13 mouse cellular contexts compared by ENCODE assay signal in genomic region chr5:106785065-106785464, GRCm38 (mm10).
DNase-seq lines count a peak whose midpoint lies in the region; ATAC-seq and TF ChIP-seq lines count a peak whose summit lies in the region.
"Had no signal": no experiment of that assay in that cellular context is flagged by ENCODE, and none has a peak within 500 bp of the region (broad histone marks: within the 10 kb centered on the region; RNA-seq: fewer than 3 reads in every experiment).

No protein-coding gene starts in this region.

- 74% methylated on average over 2 of the region's 2 CpGs for WGBS in heart, embryonic 12.5 days
- WGBS in lung, embryonic 14.5 days = 72% methylated on average over 2 of the region's 2 CpGs
- WGBS in hindbrain, embryonic 13.5 days = 86% methylated on average over 2 of the region's 2 CpGs

- H3K9me3 ChIP-seq in heart, embryonic 12.5 days (replicated peaks) = no peaks in the 10 kb centered on the region
- H3K9me3 ChIP-seq in lung, embryonic 14.5 days (ENCODE audit: low read depth, low read length) = no peaks in the 10 kb centered on the region
- no peaks in the 10 kb centered on the region for H3K9me3 ChIP-seq in hindbrain, embryonic 13.5 days
- H3K9me3 ChIP-seq: kidney, embryonic 15.5 days had no signal

- no peak overlapping the region for H3K27ac ChIP-seq in heart, embryonic 12.5 days (ENCODE audit: poor library complexity, severe bottlenecking)
- no peak overlapping the region for H3K27ac ChIP-seq in lung, embryonic 14.5 days (ENCODE audit: low read depth)
- no peak overlapping the region for H3K27ac ChIP-seq in cortical plate, adult 2 months (ENCODE audit: insufficient read depth, low read length)
- no peak overlapping the region for H3K27ac ChIP-seq in hindbrain, embryonic 13.5 days
- H3K27ac ChIP-seq: hindbrain, embryonic 14.5 days; kidney, embryonic 15.5 days had no signal

- peaks cover 7% of the 10 kb centered on the region; the same call in 1 of the 2 replicates for H3K4me1 ChIP-seq in heart, embryonic 12.5 days (replicated peaks)
- peaks cover 6% of the 10 kb centered on the region; the same call in 1 of the 2 replicates for H3K4me1 ChIP-seq in lung, embryonic 14.5 days (ENCODE audit: insufficient read depth)
- H3K4me1 ChIP-seq in cortical plate, adult 2 months (ENCODE audit: control insufficient read depth, insufficient read depth, low read length) = peaks cover 1% of the 10 kb centered on the region; the same call in 1 of the 2 replicates
- H3K4me1 ChIP-seq in hindbrain, embryonic 13.5 days (replicated peaks) = peaks cover 6% of the 10 kb centered on the region

- no peaks in the 10 kb centered on the region for H3K27me3 ChIP-seq in heart, embryonic 12.5 days (replicated peaks)
- no peaks in the 10 kb centered on the region for H3K27me3 ChIP-seq in lung, embryonic 14.5 days (ENCODE audit: insufficient read depth, low read length)
- H3K27me3 ChIP-seq in hindbrain, embryonic 13.5 days = 0 out of 2 replicates have a peak, but pooled peaks cover 4% of the 10 kb centered on the region
- H3K27me3 ChIP-seq: kidney, embryonic 15.5 days had no signal

- TF ChIP-seq CTCF in lung, embryonic 14.5 days (IDR thresholded peaks at IDR 0.05; ENCODE audit: low read depth) = peak; percentile 34
- TF ChIP-seq CTCF in cortical plate, adult 2 months (IDR thresholded peaks at IDR 0.05; ENCODE audit: extremely low read depth, insufficient read depth, low read length) = 0 out of 2 replicates have a peak, but pooled peaks have one; percentile 1

- H3K9ac ChIP-seq in heart, embryonic 12.5 days = peak overlapping the region; percentile 45; the same call in 1 of the 2 replicates
- no peak overlapping the region for H3K9ac ChIP-seq in lung, embryonic 14.5 days
- H3K9ac ChIP-seq in hindbrain, embryonic 13.5 days = no peak overlapping the region
- H3K9ac ChIP-seq: hindbrain, embryonic 14.5 days; kidney, embryonic 15.5 days had no signal

- peak overlapping the region; percentile 26; the same call in 1 of the 2 replicates for H3K4me3 ChIP-seq in heart, embryonic 12.5 days
- H3K4me3 ChIP-seq in lung, embryonic 14.5 days (ENCODE audit: low read depth, low read length) = no peak overlapping the region
- no peak overlapping the region for H3K4me3 ChIP-seq in cortical plate, adult 2 months (ENCODE audit: insufficient read depth, low read length)
- no peak overlapping the region for H3K4me3 ChIP-seq in hindbrain, embryonic 13.5 days

- intact Hi-C loops in heart, postnatal 25 days (cut with DNase I) = no loop called here
- intact Hi-C loops in left cerebral cortex, postnatal 4 days (cut with DNase I) = no loop called here

- no peaks in the 10 kb centered on the region for H3K36me3 ChIP-seq in heart, embryonic 12.5 days
- no peaks in the 10 kb centered on the region for H3K36me3 ChIP-seq in lung, embryonic 14.5 days (ENCODE audit: insufficient read depth)
- no peaks in the 10 kb centered on the region for H3K36me3 ChIP-seq in hindbrain, embryonic 13.5 days
- H3K36me3 ChIP-seq: kidney, embryonic 15.5 days had no signal

- ATAC-seq in heart, embryonic 12.5 days (ENCODE audit: insufficient number of reproducible peaks, low FRiP score) = no peak
- no peak for ATAC-seq in lung, embryonic 14.5 days (ENCODE audit: insufficient read depth)
- ATAC-seq in megakaryocyte-erythroid progenitor cell, adult 5-6 weeks (replicated peaks; ENCODE audit: low FRiP score, low TSS enrichment, poor library complexity, severe bottlenecking) = peak; percentile 73
- no peak for ATAC-seq in hindbrain, embryonic 13.5 days (ENCODE audit: low FRiP score)

- TF ChIP-seq POLR2A in cortical plate, adult 2 months (IDR thresholded peaks at IDR 0.05; ENCODE audit: extremely low read depth, insufficient read depth, low read length) = no peak

- peak overlapping the region; percentile 61 for H3K4me2 ChIP-seq in heart, embryonic 12.5 days
- peak overlapping the region; percentile 23; the same call in 1 of the 2 replicates for H3K4me2 ChIP-seq in lung, embryonic 14.5 days
- H3K4me2 ChIP-seq in hindbrain, embryonic 13.5 days = no peak overlapping the region

- no peak for DNase-seq in heart, postnatal 25 days (ENCODE audit: low spot score)
- DNase-seq in lung, embryonic 14.5 days = peak; percentile 25
- no peak for DNase-seq in lung, postnatal 10 days
- DNase-seq in left cerebral cortex, postnatal 4 days = no peak
- DNase-seq: adrenal gland, postnatal 36 days; cerebellum, adult 11-12 months; lung, adult 18-20 months had no signal
